Mouse (Mus musculus) intestine, embryonic 16.5 days (tissue): Measurements from ENCODE around the gene Ces1e. TPM values are rescaled to one million over a fixed set of nuclear protein-coding genes. Genes with fewer than 3 reads are reported as not detected.

Experiments
- ATAC-seq: fragments of 200-750 bp; cut with Nextera tagmentation; 2 replicates; pipeline ENCODE4 v1.8.0; 2017; ENCODE audit warnings: moderate TSS enrichment, moderate library complexity
- H3K27ac ChIP-seq: fragments of 300-500 bp; sonication (generic); 2 replicates; pipeline ENCODE4 v1.5.1; 2014; ENCODE audit warnings: mild to moderate bottlenecking, low read length
- H3K27me3 ChIP-seq: fragments of 300-500 bp; sonication (generic); replicated peaks from 2 replicates; pipeline ENCODE4 v1.6.1; 2014; ENCODE audit warnings: low read length, control low read depth, mixed read lengths; ENCODE audit not compliant: control insufficient read depth, insufficient read depth
- H3K36me3 ChIP-seq: fragments of 300-500 bp; sonication (generic); 2 replicates; pipeline ENCODE4 v1.6.1; 2014; ENCODE audit warnings: low read length, control low read depth; ENCODE audit not compliant: control insufficient read depth, insufficient read depth
- H3K4me1 ChIP-seq: fragments of 300-500 bp; sonication (generic); 2 replicates; pipeline ENCODE4 v1.6.1; 2014; ENCODE audit warnings: low read length, control low read depth, mixed read lengths; ENCODE audit not compliant: control insufficient read depth, insufficient read depth
- H3K4me2 ChIP-seq: fragments of 300-500 bp; sonication (generic); 2 replicates; pipeline ENCODE4 v1.6.1; 2014; ENCODE audit warnings: low read depth, low read length, control low read depth
- H3K4me3 ChIP-seq: fragments of 300-500 bp; sonication (generic); 2 replicates; pipeline ENCODE4 v1.5.1; 2014; ENCODE audit warnings: mild to moderate bottlenecking, low read length
- H3K9ac ChIP-seq: fragments of 300-500 bp; sonication (generic); 2 replicates; pipeline ENCODE4 v1.6.1; 2014; ENCODE audit warnings: low read depth, low read length
- H3K9me3 ChIP-seq: fragments of 300-500 bp; sonication (generic); 2 replicates; pipeline ENCODE4 v1.6.1; 2016; ENCODE audit warnings: low read length, control low read depth; ENCODE audit not compliant: control insufficient read depth
- WGBS: fragments of 180-500 bp; shearing (Covaris S2); extraction: QIAGEN DNeasy Blood & Tissue Kit; methylation state at CpG from one replicate; pipeline ENCODE4 v1.1.7; 2014; 5-methylcytosine and 5-hydroxymethylcytosine counted together
- polyA plus RNA-seq: library from polyadenylated mRNA; unstranded; fragments of >200 nt; fragmentation: Nextera tagmentation; extraction: Ambion mirVana; gene quantifications from 2 replicates; pipeline ENCODE4 v1.2.1, GENCODE M21; 2015

The Ces1e gene
- polyA plus RNA-seq, 1 experiment from 2014 or later, result 4.3 TPM

DNA sequence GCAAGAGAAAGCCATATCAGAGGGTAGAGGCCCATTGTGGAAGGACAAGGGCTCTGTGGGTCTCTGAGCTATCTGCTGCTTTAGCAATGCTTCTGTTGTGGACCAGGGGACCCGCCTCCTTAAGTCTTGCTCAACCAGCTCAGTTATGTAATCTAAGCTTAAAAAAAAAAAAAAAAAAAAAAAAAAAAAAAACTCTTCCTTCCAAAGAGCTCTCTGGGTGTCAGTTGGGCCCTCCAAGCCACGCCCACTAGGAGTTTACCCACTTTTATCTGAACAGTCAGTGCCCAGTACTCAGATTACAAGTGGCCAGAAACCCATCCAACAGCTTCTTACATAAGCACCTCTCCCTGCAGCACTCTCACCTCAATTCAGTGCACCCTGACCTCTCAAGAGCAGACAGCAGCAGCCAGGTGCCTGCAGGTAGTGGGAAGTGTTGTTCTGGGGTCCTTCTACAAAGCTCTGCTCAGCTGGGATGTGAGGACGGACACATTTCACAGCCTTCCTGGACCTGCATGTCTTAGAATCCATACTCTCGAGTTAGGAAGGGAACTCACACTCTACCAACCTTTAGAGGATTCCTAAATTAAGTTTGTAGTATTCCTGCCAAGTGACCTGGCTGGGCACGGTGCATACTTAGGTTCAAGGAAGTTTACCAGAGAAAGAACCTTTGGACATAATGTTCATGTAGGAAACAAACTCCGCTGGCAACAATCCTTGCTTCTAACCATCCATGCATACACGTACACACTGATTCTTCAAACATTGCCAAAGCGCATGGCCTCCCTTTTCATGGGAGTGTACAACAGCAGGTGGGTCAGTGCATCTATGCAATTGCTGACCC, 31.5 kb downstream of the Ces1e start, which contains the start of gene Ces1d:
Ces1d (minus strand) TSS at position 154 of the 841 bp plus-strand sequence.
- no peaks in the 10 kb centered on the region for H3K27me3 ChIP-seq
- 69% methylated on average over 8 of the region's 8 CpGs for WGBS
- H3K9me3 ChIP-seq, result no peaks in the 10 kb centered on the region
- no peak within 1 kb of the TSS for H3K27ac ChIP-seq
- H3K4me1 ChIP-seq, result no peaks in the 10 kb centered on the region
- peak; percentile 95 for ATAC-seq
- no peak within 1 kb of the TSS for H3K4me2 ChIP-seq
- H3K4me3 ChIP-seq, result no peak within 1 kb of the TSS
- H3K9ac ChIP-seq, result no peak within 1 kb of the TSS
- H3K36me3 ChIP-seq, result no peaks in the 10 kb centered on the region

DNA sequence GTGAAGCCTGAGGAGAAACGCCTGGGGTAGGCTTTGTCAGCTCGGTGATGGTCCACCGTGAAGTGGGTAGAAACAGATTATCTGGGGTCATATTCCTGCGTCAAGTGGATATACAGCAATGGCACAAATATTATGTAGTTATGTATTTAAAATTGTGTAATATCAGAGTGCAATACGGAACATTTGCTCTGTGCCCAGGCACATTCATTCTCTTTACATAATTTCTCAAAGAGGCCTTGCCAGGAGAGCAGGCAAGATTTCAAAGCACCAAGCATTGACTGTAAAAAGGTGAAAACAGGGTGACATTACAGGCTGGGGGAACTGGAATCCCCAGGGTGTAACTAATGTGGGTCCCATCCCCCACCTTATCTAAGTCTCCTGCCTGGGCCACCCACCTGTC, 33.0 kb downstream of the Ces1e start:
- Histone ChIP-seq H3K27me3 (no peaks in the 10 kb centered on the region), H3K9me3 (no peaks in the 10 kb centered on the region), H3K4me1 (no peaks in the 10 kb centered on the region), H3K4me3 (no peak overlapping the region), H3K9ac (no peak overlapping the region), H3K36me3 (no peaks in the 10 kb centered on the region), H3K27ac (no peak overlapping the region), H3K4me2 (no peak overlapping the region)
- 93% methylated on average over 5 of the region's 5 CpGs for WGBS
- no peak for ATAC-seq

DNA sequence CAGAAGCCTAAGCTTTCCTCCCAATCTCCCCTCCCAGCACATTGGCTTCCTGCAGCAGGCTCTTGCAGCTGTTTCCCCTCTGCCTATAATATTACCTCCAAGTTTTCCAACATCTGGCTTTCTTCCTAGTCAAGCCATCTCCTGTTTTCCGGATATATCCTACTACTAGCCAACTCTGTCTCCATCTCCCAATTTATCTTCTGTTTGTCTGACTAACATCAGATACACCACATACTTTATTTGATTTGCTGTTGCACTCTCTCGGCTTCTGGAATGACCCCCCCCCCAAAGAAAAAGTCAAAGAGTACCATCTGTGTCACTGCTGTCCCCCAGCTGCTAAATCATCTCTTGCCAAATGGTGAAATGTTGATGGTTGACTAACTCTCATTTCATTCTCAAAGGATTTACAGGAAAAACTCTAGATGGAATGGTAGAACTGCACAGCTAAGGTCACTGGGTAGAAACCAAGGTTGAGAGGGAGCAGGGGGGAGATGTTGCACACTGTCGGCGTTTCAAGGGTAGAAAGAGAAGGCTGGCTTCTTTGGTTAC, 48.8 kb downstream of the Ces1e start:
- H3K27me3 ChIP-seq, result no peaks in the 10 kb centered on the region
- no peak for ATAC-seq
- no peak overlapping the region for H3K4me3 ChIP-seq
- 55% methylated on average over 4 of the region's 4 CpGs for WGBS
- H3K4me2 ChIP-seq, result no peak overlapping the region
- no peaks in the 10 kb centered on the region for H3K4me1 ChIP-seq
- no peak overlapping the region for H3K9ac ChIP-seq
- H3K9me3 ChIP-seq, result no peaks in the 10 kb centered on the region
- no peak overlapping the region for H3K27ac ChIP-seq
- no peaks in the 10 kb centered on the region for H3K36me3 ChIP-seq

DNA sequence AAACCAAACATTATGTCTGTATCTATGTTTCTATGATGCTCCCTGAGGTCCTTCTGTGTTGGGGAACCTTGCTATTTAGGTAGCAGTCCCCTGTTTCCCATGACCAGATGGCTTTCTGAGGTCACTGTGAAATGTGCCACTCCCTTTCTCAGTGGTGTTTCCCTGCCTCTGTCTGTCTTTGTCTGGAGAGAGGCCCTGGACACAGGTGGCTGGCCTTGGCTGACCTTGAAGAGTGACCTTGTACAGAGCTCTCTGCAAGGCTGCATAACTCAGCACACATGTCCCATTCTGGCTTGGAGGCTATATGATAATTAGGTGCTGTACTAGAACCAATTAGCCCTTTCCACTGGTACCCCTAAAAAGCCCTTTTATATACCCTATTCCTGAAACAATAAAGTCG, 52.8 kb downstream of the Ces1e start:
- 42% methylated on average over 1 of the region's 1 CpGs for WGBS
- Histone ChIP-seq H3K36me3 (no peaks in the 10 kb centered on the region), H3K27me3 (no peaks in the 10 kb centered on the region), H3K27ac (no peak overlapping the region), H3K9ac (no peak overlapping the region), H3K4me3 (no peak overlapping the region), H3K4me1 (0 out of 2 replicates have a peak, but pooled peaks cover 3% of the 10 kb centered on the region), H3K4me2 (no peak overlapping the region), H3K9me3 (no peaks in the 10 kb centered on the region)
- no peak for ATAC-seq

DNA sequence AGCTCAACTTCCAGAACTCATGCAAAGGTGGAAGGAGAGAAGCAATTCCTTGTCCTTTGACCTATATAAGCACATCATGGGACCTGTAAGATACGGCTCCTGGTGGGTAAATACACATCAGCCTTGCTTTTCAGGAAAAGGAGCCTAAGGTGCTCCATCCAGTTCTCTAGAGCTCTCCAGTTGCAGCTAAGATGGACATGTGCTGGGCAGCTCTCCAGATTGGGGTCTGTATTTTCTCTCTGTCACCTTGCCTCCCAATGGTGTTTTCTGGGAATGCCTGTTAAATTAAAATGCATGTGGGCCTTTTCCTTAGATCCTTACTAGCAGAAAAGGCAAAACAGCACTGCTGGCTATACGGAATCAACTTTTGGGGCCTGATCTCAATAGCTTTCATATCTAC, 54.9 kb downstream of the Ces1e start:
- H3K9ac ChIP-seq, result no peak overlapping the region
- H3K4me2 ChIP-seq, result no peak overlapping the region
- no peak overlapping the region for H3K27ac ChIP-seq
- no peaks in the 10 kb centered on the region for H3K36me3 ChIP-seq
- H3K4me3 ChIP-seq, result no peak overlapping the region
- no peaks in the 10 kb centered on the region for H3K27me3 ChIP-seq
- H3K4me1 ChIP-seq, result 0 out of 2 replicates have a peak, but pooled peaks cover 3% of the 10 kb centered on the region
- 80% methylated on average over 2 of the region's 2 CpGs for WGBS
- no peak for ATAC-seq
- no peaks in the 10 kb centered on the region for H3K9me3 ChIP-seq

DNA sequence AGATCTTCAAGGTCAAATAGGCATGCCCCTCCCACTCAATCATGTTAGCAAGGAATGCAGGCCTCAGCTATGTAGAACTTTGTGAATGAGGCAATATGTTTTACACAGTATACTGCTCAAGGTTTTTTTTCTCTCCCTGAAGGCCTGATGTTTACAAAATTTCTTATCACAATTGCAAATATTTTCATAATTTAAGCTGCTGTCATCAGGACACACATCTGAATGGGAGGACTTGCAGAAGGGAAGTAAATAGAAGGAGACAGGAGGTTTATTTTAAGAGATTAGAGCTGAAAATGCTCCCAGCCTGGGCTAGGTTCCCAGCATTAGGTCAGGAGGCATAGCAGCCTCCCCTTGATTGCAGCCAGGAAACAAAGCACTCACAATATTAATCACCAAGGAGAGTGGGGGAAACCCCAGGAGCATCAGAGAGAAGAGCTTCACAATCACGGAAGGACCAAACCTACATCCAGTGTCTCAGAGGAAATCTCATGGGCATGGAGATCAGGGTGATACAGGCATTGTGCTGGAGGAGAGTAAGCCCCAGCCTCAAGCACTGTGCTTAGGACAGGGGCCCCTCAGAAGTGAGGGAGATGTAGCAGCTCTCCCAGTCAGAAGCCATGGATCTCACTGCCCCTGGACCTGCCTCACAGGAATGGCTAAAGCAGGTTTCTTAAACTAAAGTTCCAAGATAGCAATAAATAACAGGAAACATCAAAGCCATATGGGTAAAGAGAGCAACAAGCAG, 57.4 kb downstream of the Ces1e start:
- Histone ChIP-seq H3K9me3 (no peaks in the 10 kb centered on the region), H3K36me3 (no peaks in the 10 kb centered on the region), H3K4me1 (0 out of 2 replicates have a peak, but pooled peaks cover 3% of the 10 kb centered on the region), H3K27ac (no peak overlapping the region), H3K4me3 (no peak overlapping the region), H3K4me2 (no peak overlapping the region), H3K27me3 (no peaks in the 10 kb centered on the region), H3K9ac (no peak overlapping the region)
- WGBS, result 25% methylated on average over 1 of the region's 1 CpGs
- no peak; the same call in 1 of the 2 replicates for ATAC-seq

DNA sequence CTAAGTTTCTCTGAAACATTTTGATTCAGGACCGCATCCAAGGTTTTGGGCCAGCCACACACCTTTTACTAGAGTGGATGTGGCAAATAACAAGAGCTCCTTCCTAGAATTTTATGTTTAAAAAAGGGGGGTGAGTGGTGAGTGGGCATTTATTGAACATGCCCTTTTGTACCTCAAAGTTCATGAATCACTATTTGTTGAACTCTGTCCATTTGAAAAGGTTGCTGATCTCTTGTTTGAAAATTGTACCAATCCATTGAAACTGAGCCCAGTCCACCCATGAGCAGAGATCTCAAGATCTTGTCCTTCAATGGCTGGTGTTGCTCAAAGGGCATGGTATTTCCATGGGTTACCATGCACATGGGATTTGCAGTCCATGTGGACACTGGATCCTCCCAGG, 66.1 kb downstream of the Ces1e start:
- WGBS, result 91% methylated on average over 1 of the region's 1 CpGs
- Histone ChIP-seq H3K27ac (no peak overlapping the region), H3K4me2 (no peak overlapping the region), H3K4me1 (no peaks in the 10 kb centered on the region), H3K36me3 (no peaks in the 10 kb centered on the region), H3K4me3 (no peak overlapping the region), H3K9me3 (no peaks in the 10 kb centered on the region), H3K9ac (no peak overlapping the region), H3K27me3 (no peaks in the 10 kb centered on the region)
- ATAC-seq, result no peak

DNA sequence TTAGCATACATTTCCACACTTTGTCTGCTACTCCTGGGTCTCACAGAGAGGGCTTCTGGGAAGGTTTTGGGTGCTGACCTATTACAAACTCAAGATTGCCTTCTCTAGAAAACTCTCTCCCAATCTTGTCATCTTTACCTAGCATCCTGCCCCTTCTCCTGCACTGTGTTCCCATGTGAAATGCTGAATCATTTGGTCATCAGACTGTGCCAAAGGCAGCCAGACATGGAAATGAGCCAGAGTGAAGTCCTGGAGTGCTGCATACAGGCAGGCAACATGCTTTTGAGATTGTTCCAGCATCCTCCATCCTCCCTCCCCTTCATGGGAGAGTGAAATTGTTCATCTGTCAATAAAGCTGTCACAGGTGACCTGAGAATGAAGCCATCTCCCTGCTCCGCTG, 78.0 kb downstream of the Ces1e start:
- H3K9me3 ChIP-seq, result no peaks in the 10 kb centered on the region
- H3K27me3 ChIP-seq, result no peaks in the 10 kb centered on the region
- no peaks in the 10 kb centered on the region for H3K36me3 ChIP-seq
- H3K4me3 ChIP-seq, result no peak overlapping the region
- H3K4me1 ChIP-seq, result no peaks in the 10 kb centered on the region
- H3K27ac ChIP-seq, result no peak overlapping the region
- 89% methylated on average over 1 of the region's 1 CpGs for WGBS
- no peak overlapping the region for H3K4me2 ChIP-seq
- no peak overlapping the region for H3K9ac ChIP-seq
- ATAC-seq, result no peak
